In genomic region chr2:26139034-26139544, GRCm38 (mm10) we compare ENCODE assay signal across 7 mouse cellular contexts. TPM values are rescaled to one million over a fixed set of nuclear protein-coding genes. Genes with fewer than 3 reads are reported as not detected.
DNase-seq lines count a peak whose midpoint lies in the region; ATAC-seq lines count a peak whose summit lies in the region.

No protein-coding gene starts in this region.

- peaks cover 21% of the 10 kb centered on the region for H3K4me1 ChIP-seq in lung, embryonic 15.5 days
- H3K4me1 ChIP-seq in forebrain, embryonic 11.5 days (replicated peaks; ENCODE audit: control insufficient read depth, insufficient read depth, low read length) = peaks cover 13% of the 10 kb centered on the region
- H3K4me1 ChIP-seq in limb, embryonic 10.5 days = peaks cover 31% of the 10 kb centered on the region
- H3K4me1 ChIP-seq in neural tube, embryonic 15.5 days = peaks cover 40% of the 10 kb centered on the region

- DNase-seq in lung, postnatal 4 days = no peak
- DNase-seq in forebrain, embryonic 11.5 days (ENCODE audit: low spot score) = no peak
- no peak for DNase-seq in limb, embryonic 10.5 days (ENCODE audit: low spot score)
- no peak for DNase-seq in gastrocnemius, adult 18-20 months (ENCODE audit: low spot score)
- DNase-seq in left cerebral cortex, adult 9 months (ENCODE audit: low spot score in 2 of 2) = no peak

- H3K9me3 ChIP-seq in lung, embryonic 15.5 days = no peaks in the 10 kb centered on the region
- H3K9me3 ChIP-seq in forebrain, embryonic 11.5 days (ENCODE audit: control insufficient read depth, low read length) = no peaks in the 10 kb centered on the region; the same call in 1 of the 2 replicates
- no peaks in the 10 kb centered on the region for H3K9me3 ChIP-seq in limb, embryonic 10.5 days (replicated peaks)
- H3K9me3 ChIP-seq in neural tube, embryonic 15.5 days (replicated peaks) = no peaks in the 10 kb centered on the region

- H3K36me3 ChIP-seq in lung, embryonic 15.5 days = peaks cover 10% of the 10 kb centered on the region; the same call in 1 of the 2 replicates
- no peaks in the 10 kb centered on the region for H3K36me3 ChIP-seq in forebrain, embryonic 11.5 days (ENCODE audit: control insufficient read depth, insufficient read depth, low read length)
- H3K36me3 ChIP-seq in limb, embryonic 10.5 days = peaks cover 25% of the 10 kb centered on the region
- peaks cover 15% of the 10 kb centered on the region for H3K36me3 ChIP-seq in neural tube, embryonic 15.5 days

- H3K4me2 ChIP-seq in lung, embryonic 15.5 days = peak overlapping the region; percentile 88
- peak overlapping the region; percentile 86 for H3K4me2 ChIP-seq in forebrain, embryonic 11.5 days (ENCODE audit: low read depth, low read length, severe bottlenecking)
- H3K4me2 ChIP-seq in neural tube, embryonic 15.5 days = peak overlapping the region; percentile 94

- peak overlapping the region; percentile 74 for H3K4me3 ChIP-seq in lung, embryonic 15.5 days
- H3K4me3 ChIP-seq in forebrain, embryonic 11.5 days (ENCODE audit: low read depth, low read length) = peak overlapping the region; percentile 74
- H3K4me3 ChIP-seq in limb, embryonic 10.5 days = peak overlapping the region; percentile 76
- peak overlapping the region; percentile 86 for H3K4me3 ChIP-seq in neural tube, embryonic 15.5 days (replicated peaks)

- no peaks in the 10 kb centered on the region for H3K27me3 ChIP-seq in lung, embryonic 15.5 days
- H3K27me3 ChIP-seq in forebrain, embryonic 11.5 days (ENCODE audit: control insufficient read depth, insufficient read depth, low read length) = no peaks in the 10 kb centered on the region
- H3K27me3 ChIP-seq in limb, embryonic 10.5 days (ENCODE audit: low read depth, poor library complexity, severe bottlenecking) = no peaks in the 10 kb centered on the region
- H3K27me3 ChIP-seq in neural tube, embryonic 15.5 days (replicated peaks) = no peaks in the 10 kb centered on the region

- H3K9ac ChIP-seq in lung, embryonic 15.5 days = peak overlapping the region; percentile 76
- peak overlapping the region; percentile 90 for H3K9ac ChIP-seq in forebrain, embryonic 11.5 days (ENCODE audit: low read length)
- H3K9ac ChIP-seq in neural tube, embryonic 15.5 days (replicated peaks) = peak overlapping the region; percentile 87

- 53% methylated on average over 7 of the region's 7 CpGs for WGBS in lung, embryonic 15.5 days
- WGBS in forebrain, embryonic 11.5 days = 47% methylated on average over 7 of the region's 7 CpGs
- WGBS in limb, embryonic 10.5 days = 59% methylated on average over 7 of the region's 7 CpGs
- 47% methylated on average over 7 of the region's 7 CpGs for WGBS in neural tube, embryonic 15.5 days

- H3K27ac ChIP-seq in lung, embryonic 15.5 days = peak overlapping the region; percentile 90
- H3K27ac ChIP-seq in forebrain, embryonic 11.5 days (ENCODE audit: low read depth, low read length) = peak overlapping the region; percentile 94; the same call in 1 of the 2 replicates
- H3K27ac ChIP-seq in limb, embryonic 10.5 days = peak overlapping the region; percentile 94
- H3K27ac ChIP-seq in neural tube, embryonic 15.5 days (replicated peaks) = peak overlapping the region; percentile 98

- no peak for ATAC-seq in lung, embryonic 15.5 days (ENCODE audit: borderline replicate concordance, extremely low read depth, low FRiP score, low TSS enrichment)
- no peak for ATAC-seq in forebrain, embryonic 11.5 days (replicated peaks; ENCODE audit: low FRiP score)
- ATAC-seq in neural tube, embryonic 15.5 days (ENCODE audit: low FRiP score) = no peak

RNA-seq across cellular contexts. Expression of gene Nacc2, which starts 16.1 kb away (rescaled TPM):
- 10.3 and 11.2 TPM in 2 replicates for polyA plus RNA-seq in lung, embryonic 15.5 days (2015; fragmentation: Nextera tagmentation; extraction: Ambion mirVana)
- 6.5 and 8.6 TPM in 2 replicates for polyA plus RNA-seq in forebrain, embryonic 11.5 days (2014; fragmentation: Nextera tagmentation; extraction: Ambion mirVana)
- 3.2 and 3.6 TPM in 2 replicates for polyA plus RNA-seq in limb, embryonic 10.5 days (2016; fragmentation: Nextera tagmentation; extraction: Ambion mirVana)
- polyA plus RNA-seq in neural tube, embryonic 15.5 days (2015; fragmentation: Nextera tagmentation; extraction: Ambion mirVana) = 22.9 and 23.6 TPM in 2 replicates
- total RNA-seq in gastrocnemius, adult 18-20 months (2021) = 10 to 100 TPM; 23.4 to 24.5 TPM
